Mouse (Mus musculus) skeletal muscle tissue, adult 2 months (tissue): ENCODE data around the gene H2-K1.

Experiments used
- DNase-seq: peaks from one replicate; pipeline ENCODE4 v3.0.0-alpha.2; 2012; ENCODE audit warnings: low read depth, low spot score

Gene H2-K1

DNA sequence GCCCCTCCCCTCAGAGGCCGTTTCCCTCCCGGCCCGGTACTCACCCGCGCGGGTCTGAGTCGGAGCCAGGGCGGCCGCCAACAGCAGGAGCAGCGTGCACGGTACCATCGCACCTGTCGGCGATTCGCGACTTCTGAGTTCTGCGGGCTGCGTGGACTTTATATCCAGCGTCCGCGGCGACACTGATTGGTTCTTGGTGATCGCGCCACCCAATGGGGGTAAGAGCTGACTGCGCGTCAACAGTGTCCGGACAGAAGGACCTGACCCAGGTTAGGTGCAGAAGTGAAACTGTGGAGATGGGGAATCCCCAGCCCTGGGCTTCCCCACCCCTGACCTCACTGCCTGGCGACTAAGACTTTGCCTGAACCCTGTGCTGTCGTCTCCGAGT is at the start of gene H2-K1:
H2-K1 (minus strand) TSS at position 198 of the 388 bp plus-strand sequence.
- DNase-seq: peak; percentile 94

DNA sequence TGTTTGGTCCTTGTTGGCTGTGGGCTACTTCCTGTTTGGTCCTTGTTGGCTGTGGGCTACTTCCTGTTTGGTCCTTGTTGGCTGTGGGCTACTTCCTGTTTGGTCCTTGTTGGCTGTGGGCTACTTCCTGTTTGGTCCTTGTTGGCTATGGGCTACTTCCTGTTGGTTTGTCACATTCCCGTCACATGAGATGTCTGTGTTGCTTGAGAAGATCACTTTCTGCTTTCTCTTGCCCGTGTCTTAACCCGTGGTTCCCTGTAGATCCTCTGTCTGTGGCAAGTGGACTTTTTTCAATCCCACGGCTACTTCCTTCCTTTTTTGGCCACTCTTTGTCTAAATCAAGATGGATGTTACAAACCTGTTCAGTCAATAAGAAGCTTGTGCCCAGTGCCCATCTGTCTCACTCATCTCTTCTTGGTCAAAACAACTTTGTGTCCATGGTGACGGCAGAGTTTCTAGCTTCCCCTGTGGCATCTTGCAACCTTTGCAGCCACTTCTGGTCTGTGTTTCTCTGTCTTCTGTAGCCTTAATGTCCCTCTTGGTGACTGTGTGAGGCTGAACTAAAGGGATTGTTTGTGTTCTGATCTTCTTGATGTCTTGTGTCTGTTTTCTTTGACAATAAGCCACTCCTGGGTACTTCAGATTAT is 47.4 kb upstream of the H2-K1 start:
- DNase-seq: no peak

DNA sequence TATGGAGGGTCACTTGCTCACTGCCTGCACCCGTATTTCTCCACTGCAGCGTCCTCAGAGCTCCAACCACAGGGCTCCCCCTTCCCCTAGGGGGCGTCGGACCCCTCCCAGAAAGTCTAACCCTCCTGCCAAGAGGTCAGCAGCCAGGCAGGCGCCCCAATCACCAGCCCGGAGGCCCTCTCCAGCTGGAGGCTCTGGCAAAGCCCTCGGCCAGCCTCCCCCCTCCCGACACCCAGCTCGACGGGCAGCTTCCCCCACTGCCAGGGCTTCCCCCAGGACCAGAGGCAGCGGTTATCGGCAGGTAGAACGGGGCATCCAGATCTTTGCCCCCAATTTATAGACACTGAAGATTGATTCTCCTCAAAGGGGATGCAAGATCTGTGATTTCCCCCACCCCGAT is 45.8 kb upstream of the H2-K1 start:
- no peak for DNase-seq

DNA sequence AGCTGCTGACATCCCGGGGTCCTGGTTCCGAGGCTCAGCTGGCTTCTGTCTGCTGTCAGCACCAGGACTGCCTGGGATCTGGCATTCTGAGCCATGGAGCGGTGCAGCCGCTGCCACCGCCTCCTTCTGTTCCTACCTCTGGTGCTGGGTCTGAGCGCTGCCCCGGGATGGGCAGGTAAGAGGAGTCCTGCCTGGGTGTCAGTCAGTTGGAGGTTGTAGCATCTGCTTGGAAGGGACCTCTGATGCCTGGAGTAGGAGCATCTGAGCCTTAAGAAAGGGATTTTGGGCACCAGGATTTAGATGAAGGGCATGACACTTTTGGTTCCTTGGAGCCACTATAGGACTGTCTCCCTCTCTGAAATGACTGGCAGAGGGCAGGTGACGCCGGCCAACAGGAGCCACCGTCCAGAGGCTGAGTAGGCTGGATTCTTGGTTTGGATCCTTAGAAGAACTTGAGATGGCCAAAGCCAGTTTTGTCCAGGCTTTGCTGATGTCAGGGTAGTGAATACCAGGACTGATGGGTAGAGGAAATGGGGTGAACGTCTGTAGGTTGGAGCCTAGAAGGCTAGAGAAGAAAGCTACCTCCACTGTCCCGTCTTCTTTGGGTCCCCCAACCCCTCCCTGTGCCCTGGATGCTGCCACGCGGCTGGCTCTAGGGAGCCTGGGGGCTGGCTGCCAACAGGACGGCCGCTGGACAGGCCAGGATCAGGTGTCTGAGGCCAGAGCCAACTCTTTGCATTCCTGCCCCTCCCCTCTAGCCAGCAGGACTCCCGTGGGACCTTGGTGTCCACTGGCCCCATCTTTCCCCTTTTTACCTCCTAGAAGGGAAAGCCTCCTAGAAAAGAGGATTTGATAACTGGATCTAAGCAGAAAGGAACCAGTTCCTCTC is 39.7 kb upstream of the H2-K1 start:
- peak; percentile 83 for DNase-seq

DNA sequence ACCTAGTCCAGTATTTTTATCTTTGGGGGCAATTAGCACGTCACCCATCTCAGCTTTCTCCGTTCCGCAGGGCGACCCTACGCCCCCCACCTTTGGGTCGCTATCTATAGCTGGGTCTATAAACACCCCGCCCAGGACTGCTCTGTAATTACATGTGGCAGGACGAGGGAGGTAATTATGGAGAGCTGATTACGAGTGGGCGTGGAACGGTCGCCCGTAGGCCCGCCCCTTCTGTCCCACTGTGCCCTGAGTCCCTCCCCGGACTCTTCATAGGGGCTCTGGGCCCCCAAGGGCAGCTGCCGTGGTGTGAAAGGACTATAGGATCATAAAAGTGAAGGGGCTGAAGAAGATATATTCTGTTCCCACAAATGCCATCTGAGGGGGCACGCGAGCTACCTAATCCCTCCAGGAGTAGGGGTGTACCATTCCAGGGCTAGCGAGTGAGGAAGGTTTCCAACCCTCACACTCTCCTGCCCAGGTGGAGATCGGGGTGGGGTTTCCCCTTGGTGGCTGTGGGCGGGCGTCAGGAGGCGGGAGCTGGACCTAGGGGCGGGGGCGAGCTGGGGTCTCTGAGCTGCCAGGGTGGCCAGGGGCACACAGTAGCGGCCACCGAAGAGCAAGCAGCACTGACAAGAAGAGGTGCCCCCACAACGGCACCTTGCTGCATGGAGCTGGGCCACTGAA is 38.9 kb upstream of the H2-K1 start, which contains the start of gene Col11a2:
Col11a2 (plus strand) TSS at position 560 of the 684 bp plus-strand sequence.
- no peak for DNase-seq

DNA sequence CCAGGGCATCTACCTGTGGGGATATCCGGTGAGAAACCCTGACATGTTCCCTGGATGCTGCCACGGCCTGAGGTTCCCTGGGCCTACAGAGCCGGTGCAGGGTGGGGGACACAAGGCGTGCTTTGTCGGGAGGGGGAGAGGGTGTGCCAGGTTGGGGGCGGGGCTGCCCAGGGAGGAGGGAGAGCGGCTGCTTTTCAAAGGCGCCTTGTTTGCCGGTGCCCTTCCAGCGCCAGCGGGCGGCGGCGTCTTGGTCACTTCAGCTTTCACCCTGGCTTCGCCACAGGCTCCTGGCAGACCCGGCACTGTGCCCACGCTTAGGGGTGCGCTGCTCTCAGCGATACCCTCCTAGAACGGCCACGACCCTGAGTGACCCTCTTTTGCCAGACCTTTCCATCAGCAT is 38.3 kb upstream of the H2-K1 start:
- no peak for DNase-seq

DNA sequence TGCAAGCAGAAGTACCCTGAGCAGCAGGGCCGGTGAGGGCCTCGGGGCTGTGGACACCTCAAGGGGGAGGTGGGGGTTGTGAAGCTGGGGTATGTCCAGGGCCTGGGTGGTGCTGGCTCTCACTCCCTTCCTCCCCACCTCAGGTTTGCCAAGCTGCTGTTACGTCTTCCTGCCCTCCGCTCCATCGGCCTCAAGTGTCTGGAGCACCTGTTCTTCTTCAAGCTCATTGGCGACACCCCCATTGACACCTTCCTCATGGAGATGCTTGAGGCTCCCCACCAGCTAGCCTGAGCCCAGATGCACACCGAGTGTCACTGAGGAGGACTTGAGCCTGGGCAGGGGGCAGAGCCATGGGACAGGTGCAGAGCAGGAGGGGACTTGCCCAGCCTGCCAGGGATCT is 37.1 kb upstream of the H2-K1 start:
- DNase-seq: no peak

DNA sequence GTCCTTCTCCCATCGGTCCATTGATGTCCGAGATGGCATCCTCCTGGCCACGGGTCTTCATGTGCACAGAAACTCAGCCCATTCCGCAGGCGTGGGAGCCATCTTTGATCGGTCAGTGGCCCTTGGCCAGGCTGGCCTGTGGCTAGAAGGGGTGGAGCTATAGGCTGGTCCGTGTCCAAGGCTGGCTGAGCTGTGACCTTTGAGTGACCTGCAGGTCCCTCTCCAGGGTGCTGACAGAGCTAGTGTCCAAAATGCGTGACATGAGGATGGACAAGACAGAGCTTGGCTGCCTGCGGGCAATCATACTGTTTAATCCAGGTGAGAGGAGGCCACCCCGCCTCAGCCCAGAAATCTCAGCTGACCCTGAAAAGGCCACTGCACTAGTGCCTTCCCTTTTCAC is 36.5 kb upstream of the H2-K1 start:
- DNase-seq: no peak

DNA sequence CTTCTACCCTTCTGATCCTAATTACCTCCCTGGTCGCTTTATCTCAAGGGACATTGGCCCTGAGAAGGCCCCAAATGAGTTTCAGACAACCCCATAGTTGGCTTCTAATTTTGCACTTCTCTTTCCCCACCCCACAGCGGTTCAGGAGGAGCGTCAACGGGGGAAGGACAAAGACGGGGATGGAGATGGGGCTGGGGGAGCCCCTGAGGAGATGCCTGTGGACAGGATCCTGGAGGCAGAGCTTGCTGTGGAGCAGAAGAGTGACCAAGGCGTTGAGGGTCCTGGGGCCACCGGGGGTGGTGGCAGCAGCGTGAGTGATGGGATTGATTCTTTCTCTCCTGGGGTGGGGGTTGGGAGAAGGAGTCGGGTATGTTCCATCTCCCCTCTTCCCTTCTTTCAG is 35.4 kb upstream of the H2-K1 start:
- no peak for DNase-seq

DNA sequence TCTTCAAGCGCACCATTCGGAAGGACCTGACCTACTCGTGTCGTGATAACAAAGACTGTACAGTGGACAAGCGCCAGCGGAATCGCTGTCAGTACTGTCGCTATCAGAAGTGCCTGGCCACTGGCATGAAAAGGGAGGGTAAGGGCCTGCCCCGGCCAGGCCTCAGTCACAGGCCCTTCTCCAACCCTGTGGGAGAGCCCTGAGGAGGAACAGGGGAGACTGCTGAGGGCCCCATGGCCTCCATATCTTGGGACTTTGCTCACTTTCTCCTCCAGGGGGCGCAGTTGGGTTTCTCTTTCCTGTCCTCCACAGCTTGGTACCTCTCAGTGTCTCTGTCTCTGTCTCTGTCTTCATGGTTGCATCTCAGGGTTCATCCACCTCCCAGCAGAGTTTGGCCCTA is 33.9 kb upstream of the H2-K1 start:
- DNase-seq: no peak

DNA sequence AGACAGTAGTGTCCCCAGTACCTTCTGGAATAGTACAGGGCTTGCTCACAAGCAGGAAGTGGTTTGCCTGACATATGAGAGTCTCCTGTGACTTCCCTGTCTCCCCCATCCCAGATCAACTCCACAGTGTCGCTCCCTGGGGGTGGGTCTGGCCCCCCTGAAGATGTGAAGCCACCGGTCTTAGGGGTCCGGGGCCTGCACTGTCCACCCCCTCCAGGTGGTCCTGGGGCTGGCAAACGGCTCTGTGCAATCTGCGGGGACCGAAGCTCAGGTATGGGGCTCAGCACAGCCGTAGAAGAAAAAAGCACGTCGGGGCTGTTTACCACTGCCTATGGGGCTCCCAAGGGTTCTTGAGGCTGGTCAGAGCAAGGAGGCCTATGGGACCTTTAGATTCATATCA is 33.3 kb upstream of the H2-K1 start:
- no peak for DNase-seq

DNA sequence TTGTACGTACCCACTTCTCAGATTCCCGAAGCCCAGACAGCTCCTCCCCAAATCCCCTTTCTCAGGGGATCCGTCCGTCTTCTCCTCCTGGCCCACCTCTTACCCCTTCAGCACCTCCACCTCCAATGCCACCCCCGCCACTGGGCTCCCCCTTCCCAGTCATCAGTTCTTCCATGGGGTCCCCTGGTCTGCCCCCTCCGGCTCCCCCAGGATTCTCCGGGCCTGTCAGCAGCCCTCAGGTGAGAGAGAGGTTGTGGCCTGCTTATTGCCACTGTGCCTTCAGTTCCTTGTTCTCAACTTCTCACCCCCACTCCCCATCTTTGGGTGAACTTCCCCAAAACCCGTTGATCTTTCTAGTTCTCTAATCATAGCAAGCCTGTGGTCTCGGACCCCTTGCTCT is 32.7 kb upstream of the H2-K1 start:
- no peak for DNase-seq

DNA sequence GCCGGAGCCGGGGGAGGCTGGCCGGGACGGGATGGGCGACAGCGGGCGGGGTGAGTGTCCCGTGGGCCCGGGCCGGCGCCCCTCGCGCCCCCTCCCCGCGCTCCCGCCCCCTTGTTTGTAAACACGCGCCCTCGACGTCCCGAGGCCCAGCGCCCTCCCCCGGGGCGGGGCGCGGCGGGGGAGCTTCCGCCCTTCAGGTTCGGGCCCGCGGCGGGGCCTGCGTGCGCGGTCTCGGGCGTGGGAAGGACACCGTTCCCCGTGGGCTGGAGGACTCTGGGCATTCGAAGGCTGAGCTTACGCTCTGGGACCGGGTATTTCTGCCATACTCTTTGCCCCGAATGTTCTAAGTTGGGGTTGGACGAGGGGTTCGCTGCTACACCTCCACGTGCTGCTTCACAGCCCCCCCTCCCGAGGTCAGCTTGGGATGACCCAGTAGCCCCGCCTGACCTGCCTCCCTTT is 32.1 kb upstream of the H2-K1 start:
- no peak for DNase-seq

DNA sequence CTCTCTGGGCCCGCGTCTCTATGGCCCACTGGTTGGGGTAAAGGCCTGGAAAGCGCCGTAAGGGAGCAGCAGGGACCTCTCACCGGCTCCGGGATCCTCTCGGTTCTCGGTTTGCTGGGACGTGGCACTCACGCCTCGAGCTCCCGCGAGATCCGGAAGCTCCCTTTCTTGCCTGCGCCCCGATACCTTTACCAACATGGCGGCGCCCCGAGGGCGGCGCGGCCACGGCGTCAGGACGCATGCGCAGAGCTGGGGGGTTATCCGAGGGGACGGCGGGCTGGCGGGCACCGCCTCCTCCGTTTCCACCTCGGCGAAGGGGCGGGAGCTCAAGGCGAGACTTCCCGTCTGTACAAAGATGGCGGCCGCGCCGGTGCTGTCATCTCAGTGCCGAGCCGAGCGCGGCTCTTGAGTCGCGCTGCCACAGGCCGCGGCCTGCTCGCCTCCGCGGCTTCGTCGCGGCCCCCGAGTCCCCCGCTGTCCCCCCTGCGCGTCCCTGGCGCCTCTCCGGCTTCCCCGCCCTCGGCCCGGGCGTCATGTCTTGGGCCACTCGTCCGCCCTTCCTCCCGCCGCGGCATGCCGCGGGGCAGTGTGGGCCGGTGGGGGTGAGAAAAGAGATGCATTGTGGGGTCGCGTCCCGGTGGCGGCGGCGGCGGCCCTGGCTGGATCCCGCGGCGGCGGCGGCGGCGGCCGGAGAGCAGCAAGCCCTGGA is 31.5 kb upstream of the H2-K1 start, which contains the start of the genes Slc39a7 and Rxrb:
Slc39a7 (minus strand) TSS at position 218 of the 709 bp plus-strand sequence.
Rxrb (plus strand) TSS at position 348 of the 709 bp plus-strand sequence.
- peak; percentile 99 for DNase-seq

DNA sequence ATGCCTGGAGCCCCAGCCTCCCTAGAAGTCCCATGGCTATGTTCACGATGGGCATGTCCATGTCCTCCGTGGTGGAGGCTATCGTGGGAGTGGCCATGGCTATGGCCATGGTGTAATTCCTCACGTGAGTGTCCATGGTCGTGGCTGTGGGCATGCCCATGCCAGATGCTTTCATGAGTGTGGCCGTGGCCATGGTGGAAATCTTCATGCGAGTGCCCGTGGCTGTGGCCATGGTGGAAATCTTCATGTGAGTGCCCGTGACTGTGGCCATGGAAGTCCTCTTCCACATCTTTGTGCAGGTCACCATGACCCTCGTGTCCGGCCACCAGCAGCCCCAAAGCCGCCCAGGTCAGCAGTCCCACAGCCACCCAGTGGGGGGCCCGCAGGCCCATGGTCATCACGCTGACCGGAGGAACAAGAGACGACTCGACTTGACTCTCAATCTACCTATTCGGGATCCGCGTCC is 30.7 kb upstream of the H2-K1 start:
- DNase-seq: peak; percentile 39

DNA sequence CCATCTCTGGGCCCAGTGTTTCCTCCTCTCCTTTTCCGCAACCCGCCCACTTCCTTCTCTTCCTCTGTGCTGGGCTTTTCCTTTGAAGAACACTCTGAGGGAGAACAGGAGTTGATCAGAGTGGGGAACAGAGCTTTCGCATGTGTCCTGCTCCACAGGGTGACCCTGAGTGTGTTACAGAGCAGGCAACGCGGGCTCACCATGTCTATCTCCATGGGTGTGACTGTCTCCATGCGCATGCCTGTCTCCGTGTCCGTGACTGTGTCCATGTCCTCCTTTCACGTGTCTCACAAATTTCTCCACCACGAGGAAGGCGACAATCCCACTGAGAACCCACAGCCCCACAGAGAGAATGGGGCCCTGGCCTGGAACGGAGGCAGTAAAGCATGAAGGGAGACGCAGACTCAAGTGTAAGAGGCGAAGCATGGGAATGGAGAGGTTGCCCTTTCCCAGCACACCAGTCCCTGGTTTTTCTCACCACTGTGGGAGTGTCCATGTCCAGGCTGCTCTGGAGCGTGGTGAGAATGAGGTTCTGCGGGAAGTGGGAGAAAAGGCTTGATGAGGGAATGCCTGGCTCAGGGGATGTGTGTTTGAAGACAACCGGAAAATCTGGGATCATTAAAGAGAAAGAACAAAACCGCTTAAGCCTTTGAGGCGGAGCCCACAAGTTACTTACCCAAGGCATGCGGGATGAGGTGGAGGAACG is 29.9 kb upstream of the H2-K1 start:
- no peak for DNase-seq

DNA sequence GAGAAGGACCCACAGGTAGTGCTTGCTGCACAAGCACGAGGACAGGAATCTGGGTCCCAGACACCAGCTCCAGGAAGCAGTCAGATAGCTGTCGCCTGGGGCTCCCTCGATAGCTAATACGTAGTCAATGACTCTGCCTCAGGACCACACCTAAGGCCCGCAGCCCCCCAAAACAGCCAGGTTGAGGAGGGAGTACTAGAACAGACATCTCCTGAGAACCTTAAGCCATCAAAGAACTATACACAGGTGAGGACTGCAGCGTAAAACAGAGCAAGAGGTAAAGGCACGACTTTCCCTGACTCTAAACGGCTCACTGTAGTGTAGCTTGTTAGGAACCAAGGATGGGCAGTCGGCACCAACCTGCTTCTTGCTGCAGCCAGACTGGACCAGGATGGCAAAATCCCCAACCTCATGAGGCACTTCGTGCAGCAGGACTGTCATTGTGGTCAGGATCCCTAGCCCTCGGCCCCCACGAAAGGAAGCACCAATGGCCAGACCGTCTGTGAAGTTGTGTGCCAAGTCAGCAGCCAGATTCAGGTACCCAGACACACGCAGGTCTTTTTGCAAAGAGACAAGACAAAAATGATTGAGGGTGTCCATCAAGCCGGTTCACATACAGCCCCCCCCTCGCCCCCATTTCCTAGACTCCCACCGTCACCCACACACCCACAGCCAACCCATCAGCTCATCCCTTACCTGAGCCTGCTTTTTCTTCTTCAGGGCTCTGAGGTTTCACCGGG is 29.2 kb upstream of the H2-K1 start:
- no peak for DNase-seq

DNA sequence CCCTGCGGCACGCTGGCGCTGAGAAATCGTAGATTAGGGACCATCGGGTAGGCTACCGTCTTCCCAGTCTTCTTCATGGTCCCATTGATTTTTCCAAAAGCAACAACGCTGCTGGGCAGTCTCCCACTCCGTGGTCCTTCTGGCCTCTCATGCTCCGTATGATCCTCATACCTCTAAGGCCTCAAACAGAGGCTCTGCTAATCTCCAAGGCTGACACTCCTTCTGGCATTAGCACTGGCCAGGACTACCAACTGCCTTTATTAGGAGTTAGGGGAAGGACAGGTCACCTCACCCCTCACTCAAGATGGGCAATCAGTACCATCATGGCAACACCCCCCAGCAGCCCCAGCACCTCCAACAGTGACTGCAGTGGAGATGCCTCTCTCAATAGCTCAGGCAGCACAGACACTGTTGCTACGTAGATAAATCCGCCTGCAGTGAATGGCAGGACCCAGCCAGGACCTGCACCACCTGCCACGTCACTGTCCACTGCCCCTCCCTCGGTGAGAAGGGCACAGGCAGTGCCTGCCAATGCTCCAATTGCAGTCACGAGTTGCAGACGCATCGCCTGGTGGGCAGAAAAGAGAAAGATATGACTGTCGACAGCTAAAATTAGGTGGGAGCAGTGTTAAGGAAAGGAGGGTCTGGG is 28.5 kb upstream of the H2-K1 start:
- DNase-seq: peak; percentile 13

DNA sequence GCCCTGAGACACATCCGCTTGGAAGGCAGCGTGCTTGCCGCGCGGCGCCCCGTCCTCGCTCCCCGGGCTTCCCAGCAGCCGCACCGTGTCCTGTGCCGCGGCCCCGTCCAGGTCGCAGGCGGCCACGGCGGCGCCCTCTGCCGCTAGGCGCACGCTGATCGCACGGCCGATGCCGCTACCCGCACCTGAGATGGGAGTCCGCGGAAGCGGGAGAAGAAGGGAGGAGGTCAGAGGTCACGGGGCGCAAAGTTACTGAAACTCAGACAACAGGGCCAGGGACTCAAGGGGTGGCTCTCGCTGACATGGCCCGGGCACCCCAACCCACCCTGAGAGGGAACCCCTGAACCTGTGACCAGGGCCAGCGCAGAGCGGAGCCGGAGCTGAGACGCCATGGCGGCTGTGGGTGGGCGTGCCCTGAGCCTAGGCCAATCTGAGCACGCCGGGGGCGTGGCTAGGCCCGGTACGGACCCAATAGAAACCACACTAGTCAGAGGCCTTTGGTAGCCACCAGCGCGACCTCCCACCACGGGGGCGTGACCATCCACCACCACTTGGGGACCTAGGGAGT is 27.6 kb upstream of the H2-K1 start, which contains the start of gene H2-Ke6:
H2-Ke6 (minus strand) TSS at position 405 of the 568 bp plus-strand sequence.
- DNase-seq: peak; percentile 87
